Mouse (Mus musculus): ENCODE data around the gene Nab1. TPM values are rescaled to one million over a fixed set of nuclear protein-coding genes. Genes with fewer than 3 reads are reported as not detected.

The Nab1 gene
- polyA plus RNA-seq, 1 experiment from 2014 or later = 20.9 TPM

DNA sequence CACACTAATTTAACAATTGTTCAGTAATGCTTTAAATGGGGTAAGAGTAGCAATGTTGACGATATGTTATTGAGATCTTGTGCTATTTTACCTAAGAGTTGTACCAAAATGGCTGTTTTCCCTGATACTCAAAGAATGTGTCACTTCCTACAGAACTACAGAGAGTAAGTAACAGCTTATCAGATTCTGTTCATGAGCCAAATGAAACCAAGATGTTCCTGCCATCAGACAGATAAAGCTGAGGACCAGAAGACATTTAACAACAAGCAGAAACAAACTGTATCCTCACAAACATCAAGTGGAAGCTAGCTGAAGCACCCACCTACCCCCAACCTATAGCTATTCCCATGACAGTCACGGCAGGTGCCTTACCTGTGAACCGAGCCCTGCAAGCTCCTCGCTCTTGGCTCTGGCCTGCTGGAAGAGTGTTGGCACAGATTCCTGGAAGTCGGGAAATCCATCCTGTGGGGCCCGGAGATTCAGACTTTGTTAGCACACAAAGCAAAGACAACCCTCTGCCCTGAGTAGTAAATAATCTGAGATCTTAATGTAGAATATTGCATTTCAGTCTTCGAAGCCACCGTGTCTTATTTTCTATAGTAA, 33.9 kb downstream of the Nab1 start:
- DNase-seq (no peak), ATAC-seq (no peak)
- Histone ChIP-seq H3K4me3 (ENCODE audit: low read depth, low read length) (no peak overlapping the region), H3K9me3 (ENCODE audit: low read length) (no peaks in the 10 kb centered on the region), H3K9ac (replicated peaks) (no peak overlapping the region; the same call in 1 of the 2 replicates), H3K27me3 (ENCODE audit: insufficient read depth, low read length) (no peaks in the 10 kb centered on the region), H3K27ac (ENCODE audit: low read depth) (peak overlapping the region; percentile 70), H3K4me1 (ENCODE audit: insufficient read depth) (peaks cover 12% of the 10 kb centered on the region; the same call in 1 of the 2 replicates), H3K36me3 (replicated peaks; ENCODE audit: insufficient read depth, low read length) (peaks cover 30% of the 10 kb centered on the region), H3K4me2 (ENCODE audit: low read depth, low read length) (peak overlapping the region; percentile 35; the same call in 1 of the 2 replicates)
- WGBS (ENCODE audit: insufficient replicate concordance) = 73% methylated on average over 8 of the region's 8 CpGs
- TF ChIP-seq CTCF (IDR thresholded peaks at IDR 0.05; ENCODE audit: low read depth) (no peak), EP300 (IDR thresholded peaks at IDR 0.05; ENCODE audit: low read depth) (no peak)

GRCm38 (mm10) chr1:52465830-52466229, 34.6 kb downstream of the Nab1 start:
- 66% methylated on average over 3 of the region's 3 CpGs for WGBS (ENCODE audit: insufficient replicate concordance)
- Histone ChIP-seq H3K36me3 (replicated peaks; ENCODE audit: insufficient read depth, low read length) (peaks cover 33% of the 10 kb centered on the region), H3K9ac (replicated peaks) (no peak overlapping the region; the same call in 1 of the 2 replicates), H3K27me3 (ENCODE audit: insufficient read depth, low read length) (no peaks in the 10 kb centered on the region), H3K27ac (ENCODE audit: low read depth) (peak overlapping the region; percentile 70), H3K9me3 (ENCODE audit: low read length) (no peaks in the 10 kb centered on the region), H3K4me3 (ENCODE audit: low read depth, low read length) (no peak overlapping the region), H3K4me2 (ENCODE audit: low read depth, low read length) (peak overlapping the region; percentile 35; the same call in 1 of the 2 replicates), H3K4me1 (ENCODE audit: insufficient read depth) (peaks cover 12% of the 10 kb centered on the region; the same call in 1 of the 2 replicates)
- no peak for DNase-seq
- no peak for TF ChIP-seq CTCF (IDR thresholded peaks at IDR 0.05; ENCODE audit: low read depth)
- peak; percentile 77 for TF ChIP-seq EP300 (IDR thresholded peaks at IDR 0.05; ENCODE audit: low read depth)
- ATAC-seq = peak; percentile 95

GRCm38 (mm10) chr1:52465264-52465663, 35.2 kb downstream of the Nab1 start:
- ATAC-seq = peak; percentile 44
- 80% methylated on average over 3 of the region's 3 CpGs for WGBS (ENCODE audit: insufficient replicate concordance)
- Histone ChIP-seq H3K9me3 (ENCODE audit: low read length) (no peaks in the 10 kb centered on the region), H3K4me3 (ENCODE audit: low read depth, low read length) (no peak overlapping the region), H3K4me1 (ENCODE audit: insufficient read depth) (peaks cover 12% of the 10 kb centered on the region; the same call in 1 of the 2 replicates), H3K9ac (replicated peaks) (no peak overlapping the region), H3K27me3 (ENCODE audit: insufficient read depth, low read length) (no peaks in the 10 kb centered on the region), H3K27ac (ENCODE audit: low read depth) (peak overlapping the region; percentile 69), H3K4me2 (ENCODE audit: low read depth, low read length) (no peak overlapping the region), H3K36me3 (replicated peaks; ENCODE audit: insufficient read depth, low read length) (peaks cover 33% of the 10 kb centered on the region)
- DNase-seq = no peak
- TF ChIP-seq EP300 (IDR thresholded peaks at IDR 0.05; ENCODE audit: low read depth) = no peak
- no peak for TF ChIP-seq CTCF (IDR thresholded peaks at IDR 0.05; ENCODE audit: low read depth)

DNA sequence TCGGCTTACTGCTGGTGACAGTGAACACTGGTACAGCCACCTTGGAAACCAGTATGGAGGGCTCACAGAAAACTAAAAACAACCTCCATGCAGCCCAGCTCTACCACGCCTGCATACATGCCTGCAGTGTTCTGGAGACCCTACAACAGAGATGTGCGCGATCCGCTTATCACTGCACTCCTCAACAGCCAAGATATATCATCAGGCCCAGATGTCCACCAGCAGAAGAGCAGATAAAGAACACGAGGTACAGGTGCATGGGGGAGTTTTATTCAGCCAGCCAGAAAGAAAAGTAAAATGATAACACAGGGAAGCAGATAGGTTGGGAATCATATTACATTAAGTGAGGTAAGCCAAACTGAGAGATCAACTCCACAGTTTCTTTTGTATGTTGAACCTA, 37.2 kb downstream of the Nab1 start:
- 65% methylated on average over 6 of the region's 6 CpGs for WGBS (ENCODE audit: insufficient replicate concordance)
- peaks cover 12% of the 10 kb centered on the region; the same call in 1 of the 2 replicates for H3K4me1 ChIP-seq (ENCODE audit: insufficient read depth)
- peaks cover 33% of the 10 kb centered on the region for H3K36me3 ChIP-seq (replicated peaks; ENCODE audit: insufficient read depth, low read length)
- ATAC-seq = no peak
- no peaks in the 10 kb centered on the region for H3K9me3 ChIP-seq (ENCODE audit: low read length)
- TF ChIP-seq CTCF (IDR thresholded peaks at IDR 0.05; ENCODE audit: low read depth) = no peak
- TF ChIP-seq EP300 (IDR thresholded peaks at IDR 0.05; ENCODE audit: low read depth) = no peak
- DNase-seq = no peak
- H3K27ac ChIP-seq (ENCODE audit: low read depth) = no peak overlapping the region
- H3K4me2 ChIP-seq (ENCODE audit: low read depth, low read length) = no peak overlapping the region
- no peak overlapping the region for H3K4me3 ChIP-seq (ENCODE audit: low read depth, low read length)
- no peaks in the 10 kb centered on the region for H3K27me3 ChIP-seq (ENCODE audit: insufficient read depth, low read length)
- H3K9ac ChIP-seq (replicated peaks) = no peak overlapping the region

DNA sequence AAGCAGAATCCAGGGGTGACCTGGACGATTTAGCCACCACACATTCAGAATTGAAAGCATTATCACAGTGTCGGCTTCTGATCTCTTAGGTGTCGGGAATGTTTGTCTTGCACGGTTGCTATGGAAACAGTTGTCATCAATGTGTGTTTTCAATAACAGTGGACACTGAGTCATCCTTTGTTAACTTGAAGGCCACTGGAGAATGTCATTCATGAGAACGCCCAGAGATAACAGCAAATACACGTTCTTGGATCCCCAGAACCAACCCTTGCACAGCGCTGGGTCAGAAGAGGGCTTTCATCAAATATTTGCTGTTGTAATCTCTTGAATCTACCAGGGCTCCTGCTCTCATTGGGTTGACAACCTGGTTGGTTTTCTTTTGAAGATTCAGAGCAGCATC, 43.9 kb downstream of the Nab1 start:
- H3K9ac ChIP-seq (replicated peaks) = no peak overlapping the region
- peak; percentile 79 for ATAC-seq
- H3K27ac ChIP-seq (ENCODE audit: low read depth) = peak overlapping the region; percentile 61; the same call in 1 of the 2 replicates
- no peak for DNase-seq
- 0 out of 2 replicates have a peak, but pooled peaks cover 2% of the 10 kb centered on the region for H3K4me1 ChIP-seq (ENCODE audit: insufficient read depth)
- TF ChIP-seq EP300 (IDR thresholded peaks at IDR 0.05; ENCODE audit: low read depth) (no peak), CTCF (IDR thresholded peaks at IDR 0.05; ENCODE audit: low read depth) (no peak)
- WGBS (ENCODE audit: insufficient replicate concordance) = 59% methylated on average over 7 of the region's 7 CpGs
- H3K9me3 ChIP-seq (ENCODE audit: low read length) = no peaks in the 10 kb centered on the region
- no peaks in the 10 kb centered on the region for H3K27me3 ChIP-seq (ENCODE audit: insufficient read depth, low read length)
- H3K36me3 ChIP-seq (replicated peaks; ENCODE audit: insufficient read depth, low read length) = peaks cover 7% of the 10 kb centered on the region; the same call in 1 of the 2 replicates
- no peak overlapping the region for H3K4me2 ChIP-seq (ENCODE audit: low read depth, low read length)
- no peak overlapping the region for H3K4me3 ChIP-seq (ENCODE audit: low read depth, low read length)

- TF ChIP-seq EP300 (IDR thresholded peaks at IDR 0.05; ENCODE audit: low read depth) = peak; percentile 68
- no peak for TF ChIP-seq CTCF (IDR thresholded peaks at IDR 0.05; ENCODE audit: low read depth)
- ATAC-seq (peak; percentile 76), DNase-seq (no peak)
- no peak overlapping the region for H3K4me2 ChIP-seq (ENCODE audit: low read depth, low read length)
- WGBS (ENCODE audit: insufficient replicate concordance) = 55% methylated on average over 3 of the region's 3 CpGs
- no peak overlapping the region for H3K9ac ChIP-seq (replicated peaks)
- H3K4me3 ChIP-seq (ENCODE audit: low read depth, low read length) = no peak overlapping the region
- H3K9me3 ChIP-seq (ENCODE audit: low read length) = no peaks in the 10 kb centered on the region
- H3K4me1 ChIP-seq (ENCODE audit: insufficient read depth) = 0 out of 2 replicates have a peak, but pooled peaks cover 2% of the 10 kb centered on the region
- H3K36me3 ChIP-seq (replicated peaks; ENCODE audit: insufficient read depth, low read length) = 0 out of 2 replicates have a peak, but pooled peaks cover 4% of the 10 kb centered on the region
- no peak overlapping the region for H3K27ac ChIP-seq (ENCODE audit: low read depth)
- no peaks in the 10 kb centered on the region for H3K27me3 ChIP-seq (ENCODE audit: insufficient read depth, low read length)
Measured at GRCm38 (mm10) chr1:52454509-52455001, 45.9 kb downstream of the Nab1 start.

Measured in liver, postnatal 0 days (tissue).